Mouse (Mus musculus) lung, postnatal 0 days (tissue): ENCODE measurements at regions not wholly inside any gene's neighbourhood (a gene's known extent, or its start where the extent isn't known, plus 50 kb on each side); places are given as distances from the start of the nearest gene placed in this dataset.

ENCODE experiments used
- CTCF ChIP-seq: IDR thresholded peaks from 2 replicates; pipeline ENCODE4 v1.5.1; 2016; ENCODE audit warnings: antibody characterized with exemption, mild to moderate bottlenecking
- EP300 ChIP-seq: IDR thresholded peaks from 2 replicates; pipeline ENCODE4 v1.6.1; 2016; ENCODE audit warnings: antibody characterized with exemption, mild to moderate bottlenecking, control low read depth

- TF ChIP-seq EP300 = no peak
- TF ChIP-seq CTCF = no peak
Measured at GRCm38 (mm10) chr7:129828970-129829369, 237.3 kb downstream of the Wdr11 start.
